Mouse (Mus musculus): ENCODE results near the gene Hmg20a.

DNA sequence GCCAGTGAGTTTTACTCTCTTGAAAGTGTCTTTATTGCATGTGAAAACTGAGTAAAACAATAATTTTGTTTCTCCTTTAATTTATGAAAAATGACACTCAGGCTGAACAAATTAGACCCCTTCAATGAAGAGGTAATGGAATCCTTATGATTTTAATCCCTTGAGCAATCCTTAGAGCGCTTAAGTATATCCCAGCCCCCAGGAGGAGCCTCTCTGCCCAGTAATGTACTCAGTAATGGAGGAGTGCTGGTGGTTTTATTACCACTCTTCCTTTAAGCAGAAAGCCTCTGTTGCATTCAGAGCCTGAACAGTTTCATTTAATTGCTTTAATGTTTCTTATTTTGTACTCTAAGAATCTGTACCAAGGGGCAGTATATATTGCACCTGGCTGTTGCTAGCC, 67.0 kb downstream of the Hmg20a start:
- no peak for TF ChIP-seq CTCF (IDR thresholded peaks at IDR 0.05; ENCODE audit: low read depth, low read length)
- no peak for TF ChIP-seq POLR2A (IDR thresholded peaks at IDR 0.05; ENCODE audit: borderline replicate concordance, low read depth, low read length)

Data from bone marrow macrophage, adult 2 months (primary cell).